Mouse (Mus musculus): Measurements from ENCODE around the gene Zbtb20.

GRCm38 (mm10) chr16:43500132-43500853 is 624.6 kb downstream of the Zbtb20 start:
- TF ChIP-seq CTCF (IDR thresholded peaks at IDR 0.05; ENCODE audit: low read depth, low read length) (no peak), TAL1 (conservative IDR thresholded peaks at IDR 0.05; ENCODE audit: low read depth, low read length) (no peak), POLR2AphosphoS5 (IDR thresholded peaks at IDR 0.05; ENCODE audit: insufficient replicate concordance, low read depth, low read length) (no peak), GATA1 (IDR thresholded peaks at IDR 0.05; ENCODE audit: borderline replicate concordance, low read length) (no peak), GATA2 (IDR thresholded peaks at IDR 0.05; ENCODE audit: borderline replicate concordance, low read depth, low read length) (no peak)

Measured in G1E (cell line).